Mouse (Mus musculus): ENCODE results near the gene Zbtb48.

DNA sequence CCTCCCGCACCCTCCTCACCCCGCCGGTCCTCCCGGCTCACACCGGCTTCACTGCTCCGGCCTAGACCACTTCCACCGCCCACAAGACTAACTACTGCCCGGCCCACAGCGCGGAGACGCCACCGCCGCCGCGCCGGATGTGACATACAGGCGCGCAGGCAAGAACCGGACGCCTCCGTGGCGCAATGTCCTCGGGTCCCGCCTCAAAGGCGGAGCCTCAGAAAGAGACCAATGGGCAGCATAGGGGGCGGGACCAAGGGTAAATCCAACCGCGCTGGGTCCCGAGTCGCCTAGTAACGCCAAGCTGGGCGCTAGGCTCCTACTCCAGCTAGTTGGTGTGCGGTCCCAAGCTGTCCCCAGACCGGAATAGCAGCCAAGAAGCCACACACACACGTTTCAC lies at the start of gene Zbtb48:
- TF ChIP-seq POLR2A (IDR thresholded peaks at IDR 0.05; ENCODE audit: extremely low read depth, insufficient read depth, low read length) (peak; percentile 95), CTCF (IDR thresholded peaks at IDR 0.05; ENCODE audit: extremely low read depth, insufficient read depth, low read length) (no peak)
